Mouse (Mus musculus) C2C12 (cell line): ENCODE measurements around the gene Higd1c. TPM values are rescaled to one million over a fixed set of nuclear protein-coding genes. Genes with fewer than 3 reads are reported as not detected.
"Not testable (repeated sequence)": the region's sequence is repeated elsewhere in the genome, so short reads cannot be mapped to it uniquely, and the experiment has no call there.

ENCODE experiments used
- H3K27me3 ChIP-seq: one replicate; pipeline ENCODE4 v1.6.1; 2011; ENCODE audit not compliant: control insufficient read depth, insufficient read depth, insufficient read length
- H3K36me3 ChIP-seq: one replicate; pipeline ENCODE4 v1.6.1; 2011; ENCODE audit not compliant: control insufficient read depth, insufficient read depth
- H3K4me3 ChIP-seq: one replicate; pipeline ENCODE4 v1.5.1; 2011; ENCODE audit warnings: mild to moderate bottlenecking, control low read depth; ENCODE audit not compliant: poor library complexity, insufficient read depth, severe bottlenecking
- H3K79me2 ChIP-seq: one replicate; pipeline ENCODE4 v1.6.1; 2011; ENCODE audit not compliant: control insufficient read depth, insufficient read depth
- H3K79me3 ChIP-seq: one replicate; pipeline ENCODE4 v1.6.1; 2011; ENCODE audit warnings: low read depth, control low read depth
- H3ac ChIP-seq: one replicate; pipeline ENCODE3; 2011; ENCODE audit warnings: low read depth; ENCODE audit not compliant: control insufficient read depth, insufficient read length
- CEBPB ChIP-seq: IDR thresholded peaks from one replicate; pipeline ENCODE4 v1.6.1; 2011; ENCODE audit warnings: low read depth, mild to moderate bottlenecking, control low read depth, moderate library complexity
- CTCF ChIP-seq: IDR thresholded peaks from one replicate; pipeline ENCODE4 v1.5.1; 2011; ENCODE audit not compliant: control insufficient read depth, insufficient read depth, insufficient read length
- FOSL1 ChIP-seq: IDR thresholded peaks from one replicate; pipeline ENCODE4 v1.8.0; 2011; ENCODE audit warnings: mild to moderate bottlenecking, low read length; ENCODE audit not compliant: poor library complexity, insufficient read depth, severe bottlenecking
- MAX ChIP-seq: IDR thresholded peaks from one replicate; pipeline ENCODE4 v1.6.1; 2011; ENCODE audit warnings: mild to moderate bottlenecking, control low read depth
- MYOD1 ChIP-seq: IDR thresholded peaks from one replicate; pipeline ENCODE4 v1.6.1; 2011; ENCODE audit warnings: low read depth; ENCODE audit not compliant: control insufficient read depth, insufficient read length
- MYOG ChIP-seq: IDR thresholded peaks from one replicate; pipeline ENCODE4 v1.6.1; 2011; ENCODE audit not compliant: control insufficient read depth, insufficient read length; ENCODE audit errors: extremely low read depth
- USF1 ChIP-seq: IDR thresholded peaks from one replicate; pipeline ENCODE4 v1.6.1; 2011; ENCODE audit warnings: low read depth, mild to moderate bottlenecking, control low read depth, moderate library complexity
- polyA plus RNA-seq: library from polyadenylated mRNA; unstranded; fragments of >200 nt; fragmentation: generic; extraction: Trizol; gene quantifications from one replicate; pipeline ENCODE4 v1.2.1, GENCODE M21; 2012; ENCODE audit warnings: missing spikeins

Higd1c gene
- polyA plus RNA-seq, 1 experiment, result not detected

- Histone ChIP-seq H3K36me3 (no peaks in the 10 kb centered on the region), H3K27me3 (peaks cover 17% of the 10 kb centered on the region), H3K79me2 (no peaks in the 10 kb centered on the region), H3K4me3 (no peak overlapping the region), H3ac (no peak overlapping the region), H3K79me3 (no peaks in the 10 kb centered on the region)
- TF ChIP-seq MAX, result no peak
- TF ChIP-seq CEBPB, result no peak
Observed at GRCm38 (mm10) chr15:100355876-100356275, 8.5 kb upstream of the Higd1c start.

- H3K36me3 ChIP-seq, H3ac ChIP-seq, H3K79me2 ChIP-seq, H3K4me3 ChIP-seq, H3K79me3 ChIP-seq: not testable (repeated sequence)
- peaks cover 59% of the 10 kb centered on the region for H3K27me3 ChIP-seq
Observed at GRCm38 (mm10) chr15:100365967-100366366, 1.6 kb downstream of the Higd1c start.

DNA sequence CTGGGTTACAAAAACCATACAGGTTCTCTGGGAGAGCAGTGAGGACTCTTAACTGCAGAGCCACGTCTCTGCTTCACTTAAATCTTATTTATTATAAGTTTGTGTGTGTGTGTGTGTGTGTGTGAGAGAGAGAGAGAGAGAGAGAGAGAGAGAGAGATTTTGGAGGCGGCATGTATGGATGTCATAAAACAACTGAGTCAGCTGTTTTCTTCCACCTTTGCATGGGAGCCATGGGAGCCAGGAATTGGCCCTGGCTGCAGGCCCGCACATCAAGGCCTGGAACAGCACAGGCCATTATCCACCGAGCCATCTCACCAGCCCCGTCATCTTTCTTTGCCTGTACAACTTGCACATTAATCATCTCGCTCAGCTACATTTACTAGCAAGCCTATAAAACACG, 2.8 kb downstream of the Higd1c start:
- Histone ChIP-seq H3K79me2 (no peaks in the 10 kb centered on the region), H3ac (no peak overlapping the region), H3K79me3 (no peaks in the 10 kb centered on the region), H3K27me3 (peaks cover 54% of the 10 kb centered on the region), H3K36me3 (no peaks in the 10 kb centered on the region), H3K4me3 (no peak overlapping the region)
- TF ChIP-seq USF1 (no peak), MAX (no peak), CTCF (no peak), FOSL1 (no peak), MYOD1 (no peak), CEBPB (no peak), MYOG (no peak)

DNA sequence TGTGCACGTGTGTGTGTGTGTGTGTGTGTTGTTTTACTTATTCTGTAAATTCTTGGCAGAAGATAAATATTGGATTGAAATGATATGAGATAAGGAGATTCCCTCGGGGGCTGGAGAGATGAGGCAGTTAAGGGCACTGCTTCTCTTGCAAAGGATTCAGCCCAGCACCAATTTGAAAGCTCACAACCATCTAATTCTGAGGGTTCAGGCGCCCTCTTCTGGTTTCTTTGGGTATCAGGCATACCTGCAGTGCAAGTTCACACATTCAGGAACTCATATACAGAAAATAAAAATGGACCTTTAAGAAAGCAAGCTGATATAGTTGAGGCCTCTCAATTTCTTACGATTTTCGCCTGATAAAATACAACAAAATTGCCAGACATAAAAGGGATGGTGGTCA, 10.7 kb downstream of the Higd1c start:
- Histone ChIP-seq H3K27me3 (peaks cover 4% of the 10 kb centered on the region), H3K79me2 (no peaks in the 10 kb centered on the region), H3K4me3 (no peak overlapping the region), H3K79me3 (no peaks in the 10 kb centered on the region), H3K36me3 (no peaks in the 10 kb centered on the region), H3ac (no peak overlapping the region)
- TF ChIP-seq CTCF (peak; percentile 36), USF1 (no peak), CEBPB (no peak), FOSL1 (no peak), MAX (no peak), MYOG (no peak)

DNA sequence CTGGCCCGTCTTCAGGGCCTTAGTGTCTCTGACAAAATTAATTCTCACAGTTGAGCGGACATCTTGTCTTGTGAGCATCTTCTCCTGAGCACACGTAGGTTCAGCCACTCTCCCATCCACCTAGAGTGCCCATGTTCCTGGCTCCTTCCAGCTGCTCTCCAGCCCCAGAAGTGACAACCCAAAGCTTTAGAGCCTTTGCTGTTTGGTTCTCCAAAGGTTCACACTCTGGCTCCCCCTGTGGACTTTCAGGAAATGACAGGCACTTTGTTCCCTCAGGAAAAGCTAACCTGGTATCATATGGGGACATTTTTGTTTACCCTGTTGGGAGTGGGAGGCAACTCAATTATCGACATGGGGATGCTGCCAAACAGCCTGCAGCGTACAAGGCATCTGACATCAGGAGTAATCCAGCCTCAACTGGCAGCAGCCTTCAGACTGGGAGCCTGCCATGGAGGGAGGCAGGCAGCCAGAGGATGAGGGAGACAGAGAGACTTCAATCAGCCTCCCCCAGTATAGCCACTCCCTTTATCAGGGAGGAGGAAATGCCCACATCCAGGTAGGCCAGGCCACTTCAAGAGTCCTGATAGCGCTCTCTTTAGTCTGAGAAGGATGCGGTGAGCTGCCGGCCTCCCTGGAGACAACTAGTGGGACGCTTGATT, 13.6 kb downstream of the Higd1c start:
- not testable (repeated sequence) for H3K4me3 ChIP-seq, H3ac ChIP-seq, H3K36me3 ChIP-seq, H3K27me3 ChIP-seq, H3K79me2 ChIP-seq, H3K79me3 ChIP-seq

GRCm38 (mm10) chr15:100379658-100380057, 15.3 kb downstream of the Higd1c start:
- no peak for TF ChIP-seq FOSL1
- no peak for TF ChIP-seq CEBPB
- TF ChIP-seq CTCF, result no peak
- TF ChIP-seq MAX, result no peak
- no peak for TF ChIP-seq MYOD1
- TF ChIP-seq USF1, result no peak
- no peak for TF ChIP-seq MYOG
- Histone ChIP-seq H3K36me3 (no peaks in the 10 kb centered on the region), H3K4me3 (no peak overlapping the region), H3ac (no peak overlapping the region), H3K79me3 (no peaks in the 10 kb centered on the region), H3K27me3 (peaks cover 10% of the 10 kb centered on the region), H3K79me2 (no peaks in the 10 kb centered on the region)

GRCm38 (mm10) chr15:100380104-100380503, 15.8 kb downstream of the Higd1c start:
- Histone ChIP-seq H3K4me3 (no peak overlapping the region), H3ac (no peak overlapping the region), H3K79me3 (no peaks in the 10 kb centered on the region), H3K36me3 (no peaks in the 10 kb centered on the region), H3K79me2 (no peaks in the 10 kb centered on the region), H3K27me3 (peaks cover 10% of the 10 kb centered on the region)
- TF ChIP-seq CTCF (no peak), USF1 (no peak), MAX (no peak), FOSL1 (no peak), MYOG (no peak), CEBPB (no peak)
